Mouse (Mus musculus) forelimb bud, embryonic 11.5 days (tissue): ENCODE results near the gene Slc7a6os.

ENCODE experiments used
- DNase-seq: peaks from one replicate; pipeline ENCODE4 v3.0.0-alpha.2; 2012; ENCODE audit warnings: low read depth, low spot score

Slc7a6os gene

DNA sequence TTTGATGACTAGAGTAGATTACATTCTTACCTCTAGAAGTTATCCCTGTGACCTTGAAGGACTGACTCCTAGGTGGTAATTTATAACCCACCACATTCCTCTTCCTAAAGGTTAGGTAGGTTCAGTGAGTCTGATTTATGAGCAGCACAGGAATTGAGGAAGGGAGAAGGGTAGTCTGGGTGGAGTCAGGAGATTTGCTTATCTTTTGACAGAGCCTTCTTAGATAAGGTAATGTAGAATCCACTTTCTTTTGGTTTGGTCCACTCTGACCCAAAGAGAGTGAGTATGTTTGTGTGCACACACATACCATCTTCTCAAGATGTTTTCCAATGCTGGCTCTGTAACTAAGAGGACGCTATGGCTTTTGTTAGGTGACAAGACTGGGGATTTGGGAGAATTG is 33.1 kb downstream of the Slc7a6os start:
- no peak for DNase-seq

GRCm38 (mm10) chr8:106176891-106177290 is 33.8 kb downstream of the Slc7a6os start:
- DNase-seq: no peak

- no peak for DNase-seq
Measured at GRCm38 (mm10) chr8:106173566-106173965, 37.2 kb downstream of the Slc7a6os start.

DNA sequence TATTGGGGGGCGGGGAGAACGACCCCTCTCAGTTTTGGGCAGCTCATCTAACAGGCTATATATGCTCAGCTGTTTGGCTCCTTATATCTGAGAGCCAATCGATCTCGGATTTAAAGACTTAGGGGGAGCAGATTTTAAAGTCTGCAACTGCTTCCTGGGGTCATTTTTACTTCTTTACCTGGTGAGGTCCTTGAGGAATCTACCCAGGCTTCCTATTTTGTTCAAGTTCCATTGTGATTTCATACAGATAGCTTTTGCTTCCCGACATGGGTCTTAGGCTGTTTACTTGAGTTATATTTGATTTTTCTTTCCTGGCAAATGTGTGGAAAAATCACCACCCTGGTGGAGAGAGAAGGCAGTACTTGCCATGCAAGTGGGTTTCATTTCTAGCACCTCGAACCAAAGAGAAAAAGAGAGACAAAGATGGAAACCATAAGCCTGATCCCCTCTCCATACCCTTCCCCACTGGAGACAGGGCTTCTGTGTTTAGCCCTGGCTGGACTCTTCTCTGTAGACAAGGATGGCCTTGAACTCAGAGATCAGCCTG is 40.7 kb downstream of the Slc7a6os start:
- DNase-seq: peak; percentile 17

DNA sequence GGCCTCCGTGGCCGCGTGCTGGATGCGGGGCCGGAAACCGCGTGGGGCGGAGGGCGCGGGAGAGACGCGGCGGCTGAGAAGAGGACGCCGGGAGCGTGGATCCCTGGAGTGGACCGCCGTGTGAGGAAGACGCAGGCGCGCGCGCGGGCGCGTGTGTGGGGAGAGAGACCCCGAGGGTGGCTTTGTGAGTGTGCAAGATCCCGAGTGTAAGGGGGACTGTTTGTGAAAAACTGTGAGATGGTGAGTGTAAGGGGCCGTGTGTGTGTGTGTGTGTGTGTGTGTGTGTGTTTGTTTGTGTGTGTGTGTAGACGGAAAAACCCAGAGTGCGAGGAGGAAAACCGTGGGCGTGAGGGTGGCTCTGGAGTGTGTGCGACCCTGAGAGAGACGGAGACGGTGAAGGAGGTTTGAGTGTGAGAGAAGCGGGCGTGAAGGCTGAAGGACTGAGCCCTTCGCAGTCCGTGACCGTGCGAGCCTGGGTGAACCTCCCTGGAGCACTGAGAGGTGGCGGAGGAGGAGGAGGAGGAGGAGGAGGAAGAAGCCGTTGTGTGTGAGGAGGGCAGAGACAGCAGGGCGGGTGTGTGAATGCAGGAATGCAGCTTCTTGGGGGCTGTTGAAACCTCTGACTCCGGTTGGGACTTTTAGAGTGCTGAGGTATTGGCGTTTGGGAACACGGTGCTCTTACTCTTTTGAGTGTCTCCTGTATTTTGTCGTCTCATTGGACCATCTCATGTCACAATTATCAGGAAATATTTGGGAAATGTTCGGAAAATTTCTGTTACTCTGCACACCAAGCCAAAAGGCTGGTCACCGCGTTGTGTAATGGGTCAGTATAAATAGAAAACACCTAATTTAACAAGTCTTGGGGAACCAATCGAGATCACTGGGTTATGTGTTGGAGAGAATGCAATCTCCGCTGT is 41.5 kb downstream of the Slc7a6os start:
- DNase-seq: peak; percentile 35

GRCm38 (mm10) chr8:106168356-106169016 is 42.2 kb downstream of the Slc7a6os start, which contains the start of gene Slc7a6:
Gene Slc7a6, plus strand, starts transcription at chr8:106168857.
- DNase-seq: peak; percentile 71

GRCm38 (mm10) chr8:106165460-106165859 is 45.3 kb downstream of the Slc7a6os start:
- DNase-seq: peak; percentile 61

DNA sequence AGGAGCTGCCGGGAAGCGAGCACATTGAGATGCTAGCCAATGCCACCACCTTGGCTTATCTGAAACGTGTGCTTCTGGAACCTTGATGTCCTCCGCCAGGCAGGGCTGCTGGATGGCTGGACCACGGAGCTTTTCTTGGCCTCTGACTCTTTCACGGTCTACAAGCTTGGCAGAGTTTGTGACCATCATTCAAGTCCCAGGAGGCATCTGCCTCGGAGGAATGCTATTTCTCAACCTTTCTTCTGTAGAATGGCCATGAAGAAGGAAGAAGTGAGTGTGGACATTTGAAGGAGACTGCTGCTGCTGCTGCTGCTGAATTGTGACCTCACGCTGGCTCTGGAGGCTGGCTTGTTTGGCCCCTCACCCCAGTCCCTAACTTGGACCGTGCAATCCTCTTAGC is 47.5 kb downstream of the Slc7a6os start:
- DNase-seq: no peak

DNA sequence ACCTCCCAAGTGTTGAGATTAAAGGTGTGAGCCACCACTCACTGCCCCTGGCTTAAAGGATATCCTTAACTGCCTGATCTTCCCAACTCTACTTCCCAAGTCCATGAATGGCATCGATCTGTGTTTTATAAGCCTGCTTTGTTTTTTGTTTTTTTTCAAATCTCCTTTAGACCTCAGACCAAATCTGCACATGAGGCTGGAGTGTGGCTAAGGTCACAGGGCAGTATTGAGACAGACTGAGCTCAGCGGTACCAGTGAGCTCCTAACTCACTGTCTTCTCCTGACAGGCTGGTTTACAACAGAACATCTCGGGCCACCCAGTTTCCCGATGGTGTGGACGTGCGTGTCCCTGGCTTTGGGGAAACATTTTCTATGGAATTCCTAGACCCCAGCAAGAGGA is 50.9 kb downstream of the Slc7a6os start:
- DNase-seq: no peak

DNA sequence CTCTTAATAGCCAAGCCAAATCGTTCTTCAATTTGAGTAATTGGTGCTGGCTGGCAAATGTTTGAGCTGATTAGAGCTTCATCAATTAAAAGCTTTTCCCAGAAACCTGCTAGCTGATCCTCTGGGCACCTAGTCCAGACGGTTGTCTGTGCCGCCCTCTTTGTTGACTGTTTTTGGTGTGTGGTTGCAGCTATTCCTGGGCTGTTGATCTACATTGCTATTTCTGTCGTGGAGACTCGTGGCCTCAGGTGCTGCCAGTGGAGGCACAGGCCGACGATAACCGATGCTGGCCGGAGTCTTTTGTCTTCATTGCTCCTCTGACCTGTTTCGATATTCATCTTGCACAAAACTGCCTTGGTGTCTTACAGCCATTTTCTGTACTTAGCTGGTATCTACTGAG is 52.4 kb downstream of the Slc7a6os start:
- no peak for DNase-seq

DNA sequence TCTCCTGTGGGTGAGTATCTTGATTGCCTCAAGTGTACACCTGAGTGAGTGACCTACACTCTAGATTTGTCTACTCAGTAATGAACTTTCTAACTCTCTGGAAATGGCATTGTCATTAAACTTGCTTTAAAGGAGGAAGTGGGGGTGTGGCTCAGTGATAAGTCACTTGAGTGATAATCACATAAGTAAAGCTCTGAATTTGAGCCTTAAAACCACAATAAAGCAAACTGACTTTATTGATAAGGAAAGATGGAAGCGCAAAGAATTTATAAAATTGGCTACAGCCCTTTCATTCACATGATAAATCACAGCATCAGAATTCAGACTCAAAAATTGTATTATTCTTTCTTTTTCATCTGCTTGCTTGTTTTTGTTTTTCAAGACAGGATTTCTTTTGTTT is 53.3 kb downstream of the Slc7a6os start:
- no peak for DNase-seq

DNA sequence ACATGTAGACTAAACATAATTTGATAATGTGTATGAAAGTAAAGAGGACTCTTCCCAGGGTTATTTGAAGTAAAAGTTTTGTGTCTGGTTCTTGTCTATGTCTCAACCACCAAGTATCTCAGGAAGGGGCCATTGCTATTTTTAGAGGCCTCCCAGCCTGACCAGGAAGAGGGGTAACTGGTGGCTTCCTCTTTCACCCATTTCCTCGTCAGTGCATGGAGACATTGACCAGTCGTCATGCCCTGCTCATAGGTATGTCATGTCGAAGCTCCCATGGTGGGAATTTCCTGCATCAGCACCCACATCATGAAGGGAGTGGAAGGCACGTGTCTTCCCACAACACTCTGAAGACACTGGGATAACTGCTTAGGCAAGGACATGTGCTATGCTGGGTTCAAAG is 57.9 kb downstream of the Slc7a6os start:
- DNase-seq: no peak

DNA sequence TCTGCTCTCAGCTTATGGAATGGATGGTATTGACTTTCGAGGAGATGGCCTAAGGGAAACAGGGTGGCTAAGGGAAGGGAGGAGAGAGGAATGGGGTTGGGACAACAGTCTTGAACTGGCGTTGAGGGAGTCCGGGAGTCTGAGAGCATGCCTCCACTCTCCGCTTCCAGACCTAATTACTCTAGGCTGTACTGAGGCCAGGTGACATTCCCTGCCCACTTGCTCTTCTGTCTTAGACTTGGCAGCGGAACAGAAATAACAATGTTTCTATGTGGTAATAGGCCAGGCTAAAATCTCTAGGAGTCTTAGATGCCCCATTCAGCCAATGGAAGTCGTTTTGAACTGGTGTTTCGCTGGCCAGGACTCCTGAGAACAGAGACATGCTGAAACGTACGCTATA is 59.7 kb downstream of the Slc7a6os start:
- DNase-seq: no peak
